Mouse (Mus musculus) E14TG2a.4 (cell line): ENCODE measurements around the gene Fgd5.
A peak's percentile ranks its signal among the peaks of the same experiment; 100 is the strongest.
"Not testable (repeated sequence)": the region's sequence is repeated elsewhere in the genome, so short reads cannot be mapped to it uniquely, and the experiment has no call there.

ENCODE experiments used
- H3K27me3 ChIP-seq: 2 replicates; pipeline ENCODE4 v1.6.1; 2014; ENCODE audit warnings: low read length, control low read depth; ENCODE audit not compliant: insufficient read depth
- H3K36me3 ChIP-seq: 2 replicates; pipeline ENCODE4 v1.6.1; 2014; ENCODE audit warnings: low read length, control low read depth; ENCODE audit not compliant: insufficient read depth
- H3K4me1 ChIP-seq: replicated peaks from 2 replicates; pipeline ENCODE4 v1.6.1; 2014; ENCODE audit warnings: low read depth, low read length, control low read depth
- H3K4me3 ChIP-seq: replicated peaks from 2 replicates; pipeline ENCODE4 v1.5.1; 2014; ENCODE audit warnings: mild to moderate bottlenecking, low read length
- H3K9me3 ChIP-seq: 2 replicates; pipeline ENCODE4 v1.6.1; 2014; ENCODE audit warnings: low read length, control low read depth
- CTCF ChIP-seq: conservative IDR thresholded peaks from 2 replicates; pipeline ENCODE4 v1.5.1; 2014; ENCODE audit warnings: low read length
- NANOG ChIP-seq: IDR thresholded peaks from 2 replicates; pipeline ENCODE4 v1.6.1; 2014; ENCODE audit warnings: borderline replicate concordance, low read length, mixed read lengths
- POU5F1 ChIP-seq: IDR thresholded peaks from 2 replicates; pipeline ENCODE4 v1.6.1; 2014; ENCODE audit warnings: low read length, borderline replicate concordance

The Fgd5 gene

GRCm38 (mm10) chr6:92064101-92064500, 85.4 kb downstream of the Fgd5 start:
- no peak for TF ChIP-seq POU5F1
- TF ChIP-seq CTCF: no peak
- TF ChIP-seq NANOG: no peak
- no peak overlapping the region for H3K4me3 ChIP-seq

DNA sequence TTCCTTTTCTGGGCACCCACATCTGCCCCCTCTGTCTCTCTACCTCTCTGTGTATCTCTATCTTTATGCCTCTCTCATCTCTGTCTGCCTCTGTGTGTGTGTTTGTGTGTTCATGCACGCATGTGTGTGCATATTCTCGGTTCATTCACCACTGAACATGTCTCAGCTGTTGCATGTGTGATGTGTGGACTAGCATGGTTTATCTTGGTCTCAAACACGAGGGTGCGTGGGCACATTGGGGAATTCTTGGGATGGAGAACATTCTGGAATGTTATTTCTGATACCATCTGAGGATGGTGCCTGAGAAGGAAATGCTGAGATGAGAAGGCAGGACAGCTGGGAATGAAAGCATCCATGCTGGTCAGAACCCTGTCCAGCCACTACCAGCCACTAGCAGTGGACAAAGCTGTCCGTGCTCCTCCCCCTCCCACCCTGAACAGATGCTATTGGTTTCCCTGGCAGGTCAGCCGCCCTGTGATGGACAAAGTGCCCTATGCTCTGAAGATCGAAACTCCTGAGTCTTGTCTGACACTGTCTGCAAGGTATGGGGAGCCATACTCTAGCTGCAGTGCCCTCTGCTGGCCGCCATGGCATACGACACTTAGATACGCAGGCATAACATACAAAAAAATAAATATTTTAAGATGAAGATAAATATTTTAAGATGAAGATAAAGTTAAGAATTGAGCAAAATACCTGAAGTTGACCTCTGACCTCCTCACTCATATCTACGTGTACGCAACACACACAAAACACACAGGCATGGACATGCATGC, 87.2 kb downstream of the Fgd5 start:
- H3K4me3 ChIP-seq: no peak overlapping the region

More at GRCm38 (mm10) chr6:92064101-92064500, 85.4 kb downstream of the Fgd5 start:
- Histone ChIP-seq H3K27me3 (no peaks in the 10 kb centered on the region), H3K36me3 (no peaks in the 10 kb centered on the region), H3K9me3 (no peaks in the 10 kb centered on the region), H3K4me1 (peaks cover 10% of the 10 kb centered on the region)

DNA sequence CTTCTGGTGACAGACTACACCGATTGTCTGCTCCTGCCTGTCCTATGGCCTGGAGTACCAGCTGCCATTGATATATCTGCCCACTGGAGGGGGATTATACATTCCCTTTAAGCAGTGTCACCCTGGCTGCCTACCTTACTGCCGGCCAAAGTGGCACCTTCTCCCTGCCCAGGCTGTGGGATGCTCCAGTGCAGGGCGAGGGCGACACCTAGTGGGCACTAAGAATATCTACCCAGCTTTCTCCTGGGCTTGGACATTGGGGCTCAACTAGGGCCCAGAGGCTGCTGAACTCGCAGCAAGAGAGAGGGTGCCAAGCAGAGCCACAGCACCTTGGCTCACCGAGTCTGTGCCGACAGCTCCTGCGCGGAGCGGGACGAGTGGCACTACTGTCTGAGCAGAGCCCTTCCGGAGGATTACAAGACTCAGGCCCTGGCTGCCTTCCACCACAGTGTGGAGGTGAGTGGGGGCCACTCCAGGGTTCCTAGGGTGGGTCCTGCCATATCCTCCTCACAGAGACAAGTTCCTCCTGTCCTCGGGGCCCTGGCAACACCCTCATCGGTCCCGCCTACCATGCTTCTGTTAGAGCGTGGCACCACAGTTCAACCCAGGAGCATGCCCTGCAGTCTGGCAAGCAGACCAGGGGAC, 88.6 kb downstream of the Fgd5 start:
- peak overlapping the region; percentile 68 for H3K4me3 ChIP-seq
- H3K4me1 ChIP-seq: peaks cover 10% of the 10 kb centered on the region
- no peaks in the 10 kb centered on the region for H3K27me3 ChIP-seq
- TF ChIP-seq POU5F1 (no peak), CTCF (peak; percentile 74)
- H3K9me3 ChIP-seq: no peaks in the 10 kb centered on the region
- H3K36me3 ChIP-seq: no peaks in the 10 kb centered on the region

More for the DNA sequence above, 87.2 kb downstream of the Fgd5 start:
- peak; percentile 57 for TF ChIP-seq CTCF
- no peak for TF ChIP-seq NANOG
- TF ChIP-seq POU5F1: no peak
- Histone ChIP-seq H3K27me3 (no peaks in the 10 kb centered on the region), H3K9me3 (no peaks in the 10 kb centered on the region), H3K36me3 (no peaks in the 10 kb centered on the region), H3K4me1 (peaks cover 10% of the 10 kb centered on the region)

- TF ChIP-seq NANOG: no peak
- TF ChIP-seq POU5F1: no peak
- TF ChIP-seq CTCF: no peak
- no peaks in the 10 kb centered on the region for H3K9me3 ChIP-seq
- peaks cover 4% of the 10 kb centered on the region; the same call in 1 of the 2 replicates for H3K36me3 ChIP-seq
- no peaks in the 10 kb centered on the region for H3K27me3 ChIP-seq
- peaks cover 29% of the 10 kb centered on the region for H3K4me1 ChIP-seq
- no peak overlapping the region for H3K4me3 ChIP-seq
Observed at GRCm38 (mm10) chr6:92071121-92071839, 92.6 kb downstream of the Fgd5 start.

DNA sequence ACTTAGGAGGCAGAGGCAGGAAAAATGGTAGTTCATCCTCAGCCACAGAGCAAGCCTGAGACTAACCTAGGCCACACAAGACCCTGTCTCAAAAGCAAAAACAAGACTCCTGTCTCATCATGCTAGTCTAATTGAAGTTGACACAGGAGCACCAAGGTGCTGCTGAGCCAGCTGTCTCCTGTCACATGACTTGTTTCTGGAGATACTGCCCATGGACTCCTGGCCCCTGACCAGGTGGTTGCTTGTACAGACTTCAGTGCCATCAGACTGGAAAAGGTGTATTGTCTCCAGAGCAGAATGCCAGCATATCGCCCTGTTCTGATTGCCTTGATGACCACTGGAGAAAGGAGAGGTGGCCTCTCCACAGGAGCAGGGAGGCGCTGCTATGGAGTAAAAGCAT, 102.1 kb downstream of the Fgd5 start:
- no peaks in the 10 kb centered on the region for H3K36me3 ChIP-seq
- TF ChIP-seq NANOG (no peak), POU5F1 (no peak), CTCF (no peak)

DNA sequence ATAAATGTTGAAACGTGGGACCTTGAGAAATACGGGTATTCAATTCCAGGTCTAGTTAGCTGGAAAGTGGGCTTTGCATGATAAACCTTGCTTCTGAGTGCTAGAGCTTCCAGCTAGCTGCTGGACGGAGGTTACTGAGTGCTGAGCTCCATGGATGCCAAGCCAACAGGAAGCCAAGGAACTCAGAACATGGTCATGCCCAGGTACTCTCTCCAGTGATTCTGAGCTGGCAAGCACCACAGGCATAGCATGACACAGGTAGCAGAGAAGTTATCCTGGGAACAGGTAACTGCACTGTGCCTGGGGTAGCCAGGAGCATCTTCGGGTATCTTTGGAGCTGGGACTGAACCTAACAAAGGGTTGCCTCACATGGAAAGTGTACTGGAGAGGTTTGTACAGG, 104.1 kb downstream of the Fgd5 start:
- no peak overlapping the region for H3K4me3 ChIP-seq
- no peaks in the 10 kb centered on the region for H3K36me3 ChIP-seq
- TF ChIP-seq CTCF: no peak
- TF ChIP-seq NANOG: no peak
- no peak for TF ChIP-seq POU5F1
- H3K9me3 ChIP-seq: no peaks in the 10 kb centered on the region
- 0 out of 2 replicates have a peak, but pooled peaks cover 10% of the 10 kb centered on the region for H3K27me3 ChIP-seq
- H3K4me1 ChIP-seq: peaks cover 6% of the 10 kb centered on the region

More for the DNA sequence above, 102.1 kb downstream of the Fgd5 start:
- Histone ChIP-seq H3K27me3 (0 out of 2 replicates have a peak, but pooled peaks cover 10% of the 10 kb centered on the region), H3K4me1 (peaks cover 26% of the 10 kb centered on the region), H3K4me3 (no peak overlapping the region), H3K9me3 (no peaks in the 10 kb centered on the region)

- H3K27me3 ChIP-seq: 0 out of 2 replicates have a peak, but pooled peaks cover 10% of the 10 kb centered on the region
- peaks cover 7% of the 10 kb centered on the region for H3K4me1 ChIP-seq
- H3K4me3 ChIP-seq: no peak overlapping the region
- H3K36me3 ChIP-seq: no peaks in the 10 kb centered on the region
- TF ChIP-seq CTCF: no peak
- no peak for TF ChIP-seq POU5F1
- no peak for TF ChIP-seq NANOG
- H3K9me3 ChIP-seq: no peaks in the 10 kb centered on the region
Observed at GRCm38 (mm10) chr6:92084932-92085331, 106.3 kb downstream of the Fgd5 start.

DNA sequence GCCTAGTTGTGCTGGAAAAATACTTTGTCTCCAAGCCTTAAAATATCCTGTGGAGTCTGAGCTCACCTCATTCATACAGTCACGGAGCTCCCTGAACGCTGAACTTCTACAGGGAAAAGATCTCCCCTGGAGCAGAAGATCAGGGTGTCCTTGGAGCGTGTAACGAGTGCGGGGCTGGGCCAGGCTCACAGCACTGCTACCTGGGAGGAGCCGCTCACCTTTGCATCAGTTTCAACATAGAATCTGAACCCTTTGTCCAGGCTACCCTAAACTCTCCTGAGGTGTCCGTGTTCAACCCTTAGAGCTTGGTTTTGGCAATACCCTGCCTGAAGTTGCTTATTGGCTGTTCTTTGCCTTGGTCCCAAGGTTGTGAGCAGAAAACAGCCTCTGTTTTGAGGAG, 110.5 kb downstream of the Fgd5 start:
- peaks cover 28% of the 10 kb centered on the region for H3K4me1 ChIP-seq
- H3K27me3 ChIP-seq, H3K36me3 ChIP-seq, H3K4me3 ChIP-seq, H3K9me3 ChIP-seq: not testable (repeated sequence)
